Mouse (Mus musculus) cortical plate, adult 2 months (tissue): ENCODE measurements around the gene Clp1.

ENCODE experiments used
- CTCF ChIP-seq: fragments of 200-500 bp; IDR thresholded peaks from 2 replicates; pipeline ENCODE4 v1.5.1; 2011; ENCODE audit warnings: mild to moderate bottlenecking, control low read depth, low read length; ENCODE audit not compliant: insufficient read depth; ENCODE audit errors: extremely low read depth
- POLR2A ChIP-seq: fragments of 200-500 bp; IDR thresholded peaks from 2 replicates; pipeline ENCODE4 v1.6.1; 2011; ENCODE audit warnings: mild to moderate bottlenecking, low read length, control low read depth; ENCODE audit not compliant: insufficient read depth; ENCODE audit errors: extremely low read depth

- no peak for TF ChIP-seq POLR2A
- no peak for TF ChIP-seq CTCF
Observed at GRCm38 (mm10) chr2:84682605-84683183, 44.5 kb downstream of the Clp1 start.
